Mouse (Mus musculus): ENCODE results near the gene Spint1.

GRCm38 (mm10) chr2:119297506-119297905, 60.3 kb downstream of the Spint1 start:
- TF ChIP-seq CTCF (IDR thresholded peaks at IDR 0.05), result no peak
- TF ChIP-seq EP300 (IDR thresholded peaks at IDR 0.05), result no peak

All from lung, postnatal 0 days (tissue).